Mouse (Mus musculus) cerebellum, adult 11 months (tissue): ENCODE measurements around the gene Olfr1459.

ENCODE experiments used
- DNase-seq: peaks from one replicate; pipeline ENCODE4 v3.0.0; 2022

The Olfr1459 gene

GRCm38 (mm10) chr19:13149449-13149848 lies at the start of gene Olfr1459:
Gene Olfr1459, minus strand, starts transcription at chr19:13149549.
- DNase-seq: no peak

GRCm38 (mm10) chr19:13185434-13185833 lies 36.1 kb upstream of the Olfr1459 start, which contains the start of gene Olfr1462:
Gene Olfr1462, plus strand, starts transcription at chr19:13185734.
- no peak for DNase-seq

GRCm38 (mm10) chr19:13162700-13163099 lies 13.4 kb upstream of the Olfr1459 start, which contains the start of gene Olfr1461:
Gene Olfr1461, plus strand, starts transcription at chr19:13163000.
- DNase-seq: no peak

GRCm38 (mm10) chr19:13106675-13107074 lies 42.7 kb downstream of the Olfr1459 start, which contains the start of gene Olfr1458:
Gene Olfr1458, minus strand, starts transcription at chr19:13106775.
- DNase-seq: no peak

GRCm38 (mm10) chr19:13097791-13098190 lies 51.6 kb downstream of the Olfr1459 start, which contains the start of gene Olfr1457:
Gene Olfr1457, minus strand, starts transcription at chr19:13097891.
- no peak for DNase-seq

- DNase-seq: no peak
These were observed 55.4 kb downstream of the Olfr1459 start for GRCm38 (mm10) chr19:13093908-13094307.
